Mouse (Mus musculus): ENCODE measurements around the gene Erg28. TPM values are rescaled to one million over a fixed set of nuclear protein-coding genes. Genes with fewer than 3 reads are reported as not detected.
A peak's percentile ranks its signal among the peaks of the same experiment; 100 is the strongest.

Gene Erg28
- total RNA-seq (2021), result 10 to 100 TPM; 49.1 to 49.2 TPM

DNA sequence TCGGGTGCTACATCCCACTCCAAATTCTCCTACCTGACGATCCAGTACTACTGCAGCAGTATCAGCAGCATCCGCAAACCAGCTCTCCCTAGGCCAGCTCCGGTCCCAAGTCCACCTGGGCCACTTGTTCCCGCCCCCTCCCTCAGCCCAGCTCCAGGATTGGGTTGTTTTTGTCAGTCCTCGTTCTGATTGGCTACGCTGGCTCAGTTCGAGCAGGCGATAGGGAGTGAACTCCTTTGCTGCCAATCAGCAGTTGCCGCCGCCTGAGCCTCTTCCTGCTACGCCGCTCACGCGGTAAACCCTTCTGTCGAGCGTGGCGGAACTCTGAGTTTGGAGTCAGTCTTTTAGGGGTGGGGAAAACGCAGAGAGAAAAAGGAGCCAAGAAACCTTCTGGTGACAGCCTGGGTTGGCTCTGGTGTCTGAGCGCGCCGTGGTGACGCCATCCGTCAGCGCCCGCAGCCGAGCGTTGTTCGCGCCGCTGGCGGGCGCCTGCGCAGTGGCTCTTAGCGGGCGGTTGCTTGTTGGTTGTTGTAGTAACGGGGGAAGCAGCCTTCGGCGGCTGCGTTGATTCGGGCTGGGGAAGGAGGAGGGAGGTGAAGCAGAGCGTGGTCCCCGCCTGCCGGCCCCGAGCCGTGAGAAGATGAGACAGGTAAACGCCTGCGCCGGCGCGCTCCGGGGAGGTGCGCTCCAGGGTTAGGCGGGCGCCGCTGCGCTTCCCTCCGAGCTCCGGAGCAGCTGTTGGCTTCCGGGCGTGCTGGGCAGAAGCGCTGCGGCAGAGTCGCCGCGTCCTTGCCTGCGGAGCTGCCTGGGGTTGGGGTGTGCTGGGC, at the start of gene Erg28, which contains the start of gene Ttll5:
TSS of gene Erg28 (minus strand) at position 113 of the 827 bp plus-strand sequence.
TSS of gene Ttll5 (plus strand) at position 222 of the 827 bp plus-strand sequence.
- peak; percentile 98 for DNase-seq (ENCODE audit: low spot score in 2 of 2)
- intact Hi-C loops (cut with DNase I), result no loop called here

DNA sequence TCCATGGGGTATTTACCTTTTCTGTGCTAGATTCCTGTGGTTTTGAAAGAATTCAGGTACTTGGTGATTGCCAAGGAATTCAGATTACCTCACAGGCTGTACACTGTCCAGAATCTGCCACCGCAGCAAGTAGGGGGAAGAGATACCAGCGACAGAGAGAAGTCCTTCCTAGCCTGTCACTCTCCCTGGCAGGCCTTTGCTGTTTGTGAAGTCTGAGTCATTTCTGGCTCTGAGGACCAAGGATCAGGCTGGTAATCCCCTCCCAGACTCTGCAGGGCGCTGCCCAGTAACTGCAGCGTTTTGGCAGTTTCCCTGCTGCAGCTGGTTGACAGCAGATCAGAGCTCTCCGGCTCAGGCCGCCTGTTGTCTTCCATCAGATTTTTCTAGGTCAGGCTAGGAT, 45.1 kb upstream of the Erg28 start:
- intact Hi-C loops (cut with DNase I), result no loop called here
- peak; percentile 23 to 35 for DNase-seq (ENCODE audit: low spot score in 2 of 2)

DNA sequence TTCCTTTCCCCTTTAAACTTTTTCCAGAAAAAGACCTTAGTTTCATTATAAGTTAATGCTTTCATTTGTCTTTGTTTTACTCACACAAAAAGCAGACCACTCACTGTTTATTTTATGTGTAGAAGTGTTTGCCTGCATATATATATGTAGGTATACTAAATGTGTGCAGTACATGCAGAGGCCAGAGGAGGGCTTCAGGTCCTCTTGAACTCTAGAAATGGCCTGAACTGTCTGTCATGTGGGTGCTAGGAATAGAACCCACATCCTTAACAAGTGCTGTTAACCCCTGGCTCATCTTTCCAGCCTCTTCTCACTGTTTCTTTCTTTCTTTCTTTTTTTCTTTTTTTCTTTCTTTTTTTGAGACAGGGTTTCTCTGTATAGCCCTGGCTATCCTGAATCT, 42.8 kb upstream of the Erg28 start:
- DNase-seq (ENCODE audit: low spot score in 2 of 2), result no peak
- intact Hi-C loops (cut with DNase I), result no loop called here

DNA sequence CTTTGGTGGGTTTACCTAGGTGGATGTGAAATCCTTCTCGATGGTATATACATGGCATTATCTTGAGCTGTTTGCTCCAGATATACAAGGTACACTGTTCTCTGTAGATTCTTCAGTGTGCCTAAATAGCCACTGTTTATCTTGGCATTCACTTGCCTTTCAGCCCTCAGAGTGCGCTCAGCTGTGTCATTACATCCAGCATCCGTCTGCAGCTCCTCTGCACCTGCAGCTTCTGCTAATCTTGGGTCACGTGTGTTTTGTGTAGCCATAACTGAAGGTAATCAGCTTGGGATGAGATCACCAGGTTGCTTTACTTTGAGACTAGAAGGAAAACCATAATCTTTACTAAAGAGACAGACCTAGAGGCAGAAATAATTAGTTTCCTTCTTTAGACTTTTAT, 42.3 kb upstream of the Erg28 start:
- intact Hi-C loops (cut with DNase I), result no loop called here
- DNase-seq (ENCODE audit: low spot score in 2 of 2), result no peak

DNA sequence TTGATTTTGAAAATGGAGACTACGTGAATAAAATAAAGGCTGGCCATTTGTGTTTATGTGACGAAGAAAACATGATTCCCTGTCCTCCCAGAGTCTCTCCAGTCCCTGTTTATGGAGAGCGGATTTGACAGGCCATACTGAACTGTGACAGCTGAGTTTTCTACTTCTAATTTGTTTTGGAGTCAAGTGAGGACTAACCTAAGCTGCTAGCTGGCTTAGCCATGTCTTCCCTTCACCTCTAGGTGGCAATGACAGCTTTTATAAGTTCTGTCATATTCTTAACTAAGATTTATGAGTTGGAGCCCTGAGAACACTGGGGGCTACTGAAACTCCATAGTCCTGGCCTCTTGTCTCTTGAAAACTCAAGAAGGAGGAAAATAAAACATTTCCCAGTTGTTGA, 41.2 kb upstream of the Erg28 start:
- DNase-seq (ENCODE audit: low spot score in 2 of 2), result no peak
- intact Hi-C loops (cut with DNase I), result loop anchor here (2.0 kb wide), 1 partner anchor 213 kb away; the partner anchor contains the start of gene Tgfb3

DNA sequence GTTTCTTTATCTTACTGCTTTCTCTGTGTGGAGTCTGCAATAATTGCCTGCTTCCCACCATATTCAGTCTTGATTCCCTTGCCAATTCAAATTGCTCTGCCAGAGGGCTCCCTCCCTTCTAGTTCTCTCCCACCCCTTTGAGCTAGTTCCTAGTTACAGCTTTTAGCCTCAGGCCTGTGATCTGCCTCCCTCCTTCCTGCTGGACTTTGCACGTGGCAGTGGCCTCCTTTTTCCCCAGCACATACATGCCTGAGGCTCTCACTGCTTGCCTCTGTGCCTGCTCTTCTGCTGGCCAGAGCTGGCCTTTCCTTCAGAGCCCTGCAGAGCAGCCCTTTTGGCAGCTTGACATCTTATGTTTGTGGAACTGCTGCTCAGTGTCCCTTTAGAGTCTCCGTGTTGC, 38.2 kb upstream of the Erg28 start:
- intact Hi-C loops (cut with DNase I), result no loop called here

DNA sequence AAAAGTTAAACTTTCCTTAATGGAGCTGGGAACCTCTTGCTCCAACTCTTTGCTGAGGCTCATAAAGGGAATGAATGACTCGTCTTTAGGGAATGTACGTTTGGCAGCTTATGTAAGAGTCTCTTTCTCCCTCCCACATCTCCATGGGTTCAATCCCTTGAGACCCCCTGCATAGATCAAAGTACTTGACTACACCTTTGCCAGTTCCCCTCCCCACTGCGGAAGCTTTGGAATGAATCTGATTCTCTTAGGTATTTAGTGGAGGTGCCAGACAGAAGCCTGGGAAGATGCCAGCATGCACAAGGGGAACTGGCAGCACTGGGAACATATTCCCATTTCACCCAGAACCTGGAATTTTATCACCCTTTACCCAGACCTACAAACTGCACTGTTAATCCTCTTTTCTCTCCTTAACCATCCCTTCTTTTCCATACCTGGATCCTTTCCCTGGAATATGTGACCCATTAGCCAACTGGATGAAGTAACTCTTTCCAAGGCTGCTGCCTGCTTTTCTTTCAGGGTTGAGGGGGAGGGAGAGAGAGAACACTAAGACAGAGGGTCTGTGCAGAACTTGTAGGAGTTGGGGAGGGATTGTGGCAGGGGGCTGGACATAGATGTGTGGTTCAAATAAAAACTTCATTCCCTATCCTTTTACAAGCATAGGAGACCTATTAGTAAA, 35.3 kb upstream of the Erg28 start:
- no peak for DNase-seq (ENCODE audit: low spot score in 2 of 2)
- intact Hi-C loops (cut with DNase I), result no loop called here

More for the DNA sequence above, 38.2 kb upstream of the Erg28 start:
- DNase-seq (ENCODE audit: low spot score in 2 of 2), result no peak

DNA sequence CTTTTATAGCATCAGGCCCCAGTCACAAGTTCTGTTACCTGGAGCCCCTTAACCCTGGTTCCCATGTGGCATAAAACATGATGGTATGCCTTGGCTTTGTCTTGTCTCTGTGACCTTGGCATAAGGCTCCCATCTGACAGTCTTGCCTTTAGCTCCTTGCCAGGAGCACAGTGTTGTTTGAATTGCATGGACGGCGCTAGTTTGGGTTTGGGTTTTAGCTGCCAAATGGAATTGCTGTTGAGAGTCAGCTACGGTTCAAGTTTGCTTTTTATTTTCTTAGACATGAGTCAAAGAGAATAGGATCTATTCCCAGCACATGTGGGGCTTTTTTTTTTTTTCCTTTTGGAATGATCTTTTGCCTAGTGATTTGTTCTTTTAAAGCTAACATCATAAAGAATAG, 34.8 kb upstream of the Erg28 start:
- no peak for DNase-seq (ENCODE audit: low spot score in 2 of 2)
- intact Hi-C loops (cut with DNase I), result no loop called here

DNA sequence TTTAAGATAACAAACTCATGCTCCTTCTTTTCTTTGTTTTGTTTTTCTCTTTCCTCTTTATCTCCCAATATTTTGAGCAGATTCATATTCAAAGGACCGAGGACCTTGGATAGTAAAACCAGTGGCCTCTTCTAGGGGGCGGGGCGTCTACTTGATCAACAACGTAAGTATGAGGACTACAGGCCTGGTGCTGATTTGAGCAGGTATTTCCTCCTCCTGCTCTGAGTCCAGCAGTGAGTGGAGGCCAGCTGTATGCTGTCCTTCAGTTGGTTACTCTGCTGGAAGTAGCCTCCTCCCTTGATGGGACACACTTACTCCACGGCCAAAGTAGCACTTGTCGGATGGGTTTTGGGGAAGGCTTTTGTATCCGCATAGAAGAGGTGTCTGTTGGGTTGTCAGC, 33.0 kb upstream of the Erg28 start:
- intact Hi-C loops (cut with DNase I), result no loop called here
- no peak for DNase-seq (ENCODE audit: low spot score in 2 of 2)

DNA sequence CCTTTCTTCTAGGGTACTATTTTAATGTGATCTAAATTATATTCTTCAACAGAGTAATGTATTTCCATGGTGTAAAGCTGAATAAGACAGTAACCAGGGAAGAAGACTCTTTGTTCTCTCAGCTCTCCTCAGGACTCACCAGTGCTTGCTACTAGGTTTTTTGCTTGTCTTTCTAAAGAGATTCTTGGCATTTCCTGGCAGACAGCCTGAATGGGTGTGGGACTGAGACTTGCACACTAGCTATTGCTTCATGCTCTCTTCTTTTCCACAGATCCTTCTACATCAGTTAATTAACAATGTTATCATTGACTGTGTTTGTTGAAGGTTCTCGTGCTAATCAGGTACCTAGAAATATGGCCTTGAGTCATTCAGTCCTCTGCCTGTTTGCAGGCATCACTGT, 29.9 kb upstream of the Erg28 start:
- intact Hi-C loops (cut with DNase I), result no loop called here
- no peak for DNase-seq (ENCODE audit: low spot score in 2 of 2)

DNA sequence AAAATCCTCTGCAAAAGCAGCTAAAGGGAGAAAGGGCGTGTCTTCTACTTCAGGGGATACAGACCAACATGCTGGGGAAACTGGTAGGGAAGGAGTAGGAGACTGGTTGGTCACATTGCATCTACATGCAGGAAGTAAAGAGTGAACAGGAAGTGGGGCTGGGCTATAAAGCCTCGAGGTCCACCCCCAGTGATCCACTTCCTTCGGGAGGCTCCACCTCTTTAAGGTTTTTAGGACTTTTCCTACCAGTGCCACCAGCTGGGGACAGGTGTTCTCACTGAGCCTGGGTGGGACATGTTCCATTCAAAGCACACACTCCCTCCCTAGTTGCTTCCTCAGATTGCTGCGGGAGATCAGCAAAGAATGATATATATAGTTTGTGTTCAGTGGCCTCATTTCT, 29.5 kb upstream of the Erg28 start:
- intact Hi-C loops (cut with DNase I), result no loop called here
- DNase-seq (ENCODE audit: low spot score in 2 of 2), result no peak

DNA sequence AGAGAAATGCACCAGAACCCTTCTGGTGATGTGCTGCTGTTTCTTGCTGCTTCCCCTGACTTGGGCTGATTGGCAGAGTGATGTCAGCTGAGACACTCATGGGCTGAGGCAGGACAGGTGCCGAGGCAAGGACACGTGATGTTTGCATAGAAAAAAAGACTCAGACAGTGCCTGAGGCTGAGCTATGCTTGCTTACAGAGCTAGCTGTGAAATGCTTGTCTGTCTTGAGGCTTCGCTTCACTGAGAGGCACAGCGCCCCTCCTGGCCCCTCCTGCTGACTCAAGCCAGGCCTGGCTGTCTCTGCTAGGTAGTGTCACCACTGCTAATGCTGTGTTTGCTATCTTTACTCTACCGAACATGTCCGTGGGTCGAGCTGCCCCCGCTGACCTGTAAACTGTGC, 26.3 kb upstream of the Erg28 start:
- intact Hi-C loops (cut with DNase I), result no loop called here
- DNase-seq (ENCODE audit: low spot score in 2 of 2), result no peak

DNA sequence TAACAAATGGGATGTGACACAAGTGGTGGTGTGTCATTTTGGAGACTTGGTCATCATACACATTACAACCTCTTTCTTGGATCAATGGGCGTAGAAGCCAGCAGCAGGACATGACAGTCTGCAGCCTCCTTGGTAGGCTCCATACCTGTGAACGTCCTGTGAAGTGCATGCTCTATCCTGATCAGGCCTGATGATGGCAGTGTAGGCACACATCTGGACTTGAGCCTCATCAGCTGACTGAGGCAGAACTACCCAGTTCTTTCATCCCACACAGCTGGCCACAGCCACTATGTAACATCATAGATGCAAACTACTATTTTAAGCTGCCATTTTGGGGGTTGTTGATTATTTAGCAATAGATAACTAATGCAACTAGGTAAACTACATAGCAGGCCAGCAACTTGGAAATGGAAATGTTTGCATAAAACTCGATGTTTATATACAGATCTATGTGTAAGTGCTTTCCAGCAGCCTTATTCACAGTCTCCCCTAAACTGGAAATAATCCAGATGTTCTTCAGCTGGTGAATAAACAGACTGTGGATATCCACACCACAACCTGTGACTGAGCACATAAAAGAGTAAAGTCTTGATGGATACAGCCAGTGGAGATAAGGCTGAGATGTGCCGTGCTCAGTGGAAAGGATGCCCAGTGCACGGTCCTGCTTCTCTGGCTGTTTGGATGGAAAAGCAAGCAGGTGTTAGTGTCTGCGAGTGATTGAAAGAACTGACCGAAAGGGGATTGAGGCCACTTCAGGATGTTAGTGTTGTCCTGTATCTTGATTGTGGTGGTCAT, 24.0 kb upstream of the Erg28 start:
- peak; percentile 11 to 27 for DNase-seq (ENCODE audit: low spot score in 2 of 2)
- intact Hi-C loops (cut with DNase I), result no loop called here

DNA sequence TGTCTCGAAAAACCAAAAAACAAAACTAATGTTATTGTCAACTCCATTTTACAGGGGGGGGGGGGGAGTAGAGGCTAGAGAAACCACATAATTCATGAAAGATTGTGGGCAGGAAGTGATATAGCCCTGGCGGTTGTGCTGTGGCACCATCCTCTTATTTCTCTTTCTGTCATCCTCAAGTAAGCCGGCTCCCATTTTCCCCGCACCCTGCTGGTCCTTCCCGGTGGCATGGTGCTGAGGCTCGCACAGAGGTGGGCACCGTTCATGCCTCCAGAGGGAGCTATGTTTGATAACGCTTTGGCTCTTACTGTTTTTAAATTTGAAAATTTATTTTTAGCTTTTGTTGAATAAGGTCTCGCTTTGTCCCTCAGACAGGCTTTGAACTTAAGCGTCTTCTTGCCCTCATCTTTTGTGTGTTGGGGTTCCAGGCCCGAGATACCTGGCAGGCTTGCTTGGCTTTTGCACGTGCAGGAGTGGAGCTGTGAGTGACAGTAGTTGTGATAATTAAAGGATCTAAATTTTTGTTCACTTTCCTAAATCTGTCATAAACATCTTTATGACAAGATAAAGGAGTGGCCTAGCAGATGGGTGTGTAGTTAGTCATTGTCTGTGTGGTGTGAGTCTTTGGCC, 15.1 kb upstream of the Erg28 start:
- intact Hi-C loops (cut with DNase I), result no loop called here

DNA sequence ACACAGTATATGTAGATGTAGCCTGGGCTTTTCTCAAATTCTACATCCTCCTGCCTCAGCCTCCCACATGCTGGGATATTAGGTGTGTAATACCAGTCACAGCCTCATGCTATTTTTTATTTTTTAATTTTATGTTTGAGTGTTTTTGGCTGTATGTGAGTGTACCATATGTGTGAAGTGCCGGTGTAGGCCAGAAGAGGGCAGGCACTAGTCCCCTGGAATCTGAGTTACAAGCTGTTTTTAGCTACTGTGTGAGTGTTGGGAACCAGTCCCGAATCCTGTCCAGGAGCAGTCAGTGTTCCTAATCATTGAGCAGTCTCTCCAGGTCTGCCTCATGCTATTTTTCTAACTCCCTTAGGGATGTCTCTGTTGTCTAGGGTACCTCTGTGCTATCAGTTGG, 13.4 kb upstream of the Erg28 start:
- no peak for DNase-seq (ENCODE audit: low spot score in 2 of 2)
- intact Hi-C loops (cut with DNase I), result no loop called here

More for the DNA sequence above, 15.1 kb upstream of the Erg28 start:
- no peak for DNase-seq (ENCODE audit: low spot score in 2 of 2)

DNA sequence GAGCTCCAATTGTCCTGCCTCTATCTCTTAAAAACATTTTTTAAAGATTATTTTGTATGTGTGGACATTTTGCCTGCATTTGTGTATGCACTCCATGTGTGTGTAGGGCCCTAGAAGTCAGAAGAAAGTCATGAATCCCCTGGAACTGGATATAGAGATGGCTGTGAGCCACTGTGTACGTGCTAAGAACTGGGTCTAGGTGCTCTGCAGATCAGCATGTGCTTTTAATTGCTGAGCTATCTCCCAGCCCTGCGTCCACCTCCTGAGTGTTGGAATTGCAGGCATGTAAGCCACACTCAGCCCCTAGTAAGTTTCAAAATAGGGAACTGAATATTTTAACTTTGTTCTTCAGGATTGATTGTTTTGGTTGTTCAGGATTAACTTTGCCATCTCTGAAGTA, 10.2 kb upstream of the Erg28 start:
- intact Hi-C loops (cut with DNase I), result no loop called here

DNA sequence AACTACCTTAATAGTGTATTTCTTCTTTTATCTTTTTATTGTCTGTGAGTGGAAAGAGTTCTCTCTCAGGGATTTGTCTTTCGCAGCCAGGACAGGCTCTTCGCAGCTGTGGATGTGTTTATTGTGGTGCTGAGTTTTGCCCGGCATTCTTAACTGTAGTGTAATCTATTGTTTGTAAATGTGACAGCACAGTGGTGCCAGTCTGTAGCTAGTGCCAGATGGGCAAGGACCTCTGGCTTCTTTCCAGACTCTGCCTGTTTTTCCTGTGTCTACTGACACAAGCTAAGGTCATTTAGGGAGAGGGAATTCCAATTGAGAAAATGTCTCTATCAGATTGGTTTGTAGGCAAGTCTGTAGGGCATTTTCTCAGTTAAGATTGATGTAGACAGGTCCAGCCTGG, 6.3 kb upstream of the Erg28 start:
- intact Hi-C loops (cut with DNase I), result no loop called here
- DNase-seq (ENCODE audit: low spot score in 2 of 2), result no peak

More for the DNA sequence above, 10.2 kb upstream of the Erg28 start:
- no peak for DNase-seq (ENCODE audit: low spot score in 2 of 2)

DNA sequence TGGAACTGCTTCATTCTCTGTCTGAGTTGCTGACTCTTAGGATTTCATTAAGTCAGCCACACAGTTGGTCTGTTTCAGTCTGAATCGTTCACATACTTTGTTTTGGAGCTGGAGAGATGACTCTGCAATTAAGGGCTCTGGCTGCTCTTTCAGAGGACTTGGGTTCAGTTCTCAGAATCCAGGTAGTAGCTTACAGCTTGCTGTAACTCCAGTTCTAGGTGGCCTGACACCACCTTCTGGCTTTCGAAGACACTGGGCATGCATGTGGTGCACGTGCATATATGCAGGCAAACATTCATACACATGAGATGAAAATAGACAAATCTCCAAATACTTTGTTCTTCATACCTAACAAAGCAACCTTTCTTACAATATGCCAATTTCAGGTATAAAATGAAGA, 5.5 kb upstream of the Erg28 start:
- intact Hi-C loops (cut with DNase I), result no loop called here
- DNase-seq (ENCODE audit: low spot score in 2 of 2), result no peak

DNA sequence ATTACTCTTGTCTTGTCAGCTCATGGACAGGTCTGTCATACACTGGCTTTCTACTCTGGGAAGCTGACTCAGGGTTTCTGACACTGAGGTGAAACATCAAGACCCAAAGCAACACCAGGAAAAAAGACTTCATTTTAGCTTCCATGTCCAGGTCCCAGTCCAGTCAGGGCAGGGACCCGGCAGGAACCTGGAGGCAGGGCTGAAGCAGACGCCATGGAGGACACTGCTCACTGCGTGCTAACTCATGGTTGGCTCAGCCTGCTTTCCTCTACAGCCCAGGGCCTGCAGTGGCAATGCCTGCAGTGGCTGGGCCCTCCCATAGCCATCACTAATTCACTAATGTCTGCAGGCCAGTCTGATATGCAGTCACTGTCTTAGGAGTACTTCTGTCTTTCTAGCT, 4.5 kb upstream of the Erg28 start:
- DNase-seq (ENCODE audit: low spot score in 2 of 2), result no peak
- intact Hi-C loops (cut with DNase I), result no loop called here

DNA sequence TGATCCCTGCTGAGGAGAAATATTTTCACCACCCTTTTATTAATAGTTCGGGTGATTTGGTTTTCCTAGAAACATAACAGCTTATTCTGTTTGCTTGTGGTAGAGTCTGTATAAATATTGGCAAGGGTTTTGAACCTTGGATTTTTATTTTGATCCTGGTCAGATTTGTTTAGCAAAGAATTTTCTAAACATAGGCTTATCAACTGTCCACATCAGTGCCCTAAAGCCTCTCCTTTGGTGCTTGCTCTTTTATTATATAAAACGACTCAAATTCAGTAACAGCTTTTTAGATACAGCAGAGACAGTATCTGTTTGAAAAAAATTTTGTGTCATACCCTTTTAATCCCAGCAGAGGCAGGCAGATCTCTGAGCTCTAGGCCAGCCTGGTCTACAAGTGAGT, 1.5 kb upstream of the Erg28 start:
- intact Hi-C loops (cut with DNase I), result no loop called here

More for the DNA sequence above, 1.5 kb upstream of the Erg28 start:
- no peak for DNase-seq (ENCODE audit: low spot score in 2 of 2)

Data from left cerebral cortex, postnatal 36 days (tissue).